Mouse (Mus musculus) ovary, adult 18-20 months (tissue): Measurements from ENCODE around the gene Naip2.
"Not testable (repeated sequence)": the region's sequence is repeated elsewhere in the genome, so short reads cannot be mapped to it uniquely, and the experiment has no call there.

Experiments
- DNase-seq: peaks from one replicate; pipeline ENCODE4 v3.0.0; 2022; ENCODE audit warnings: low spot score, mixed read lengths

Gene Naip2

GRCm38 (mm10) chr13:100201659-100202333, at the start of gene Naip2:
Gene Naip2, minus strand, starts transcription at chr13:100202092.
- DNase-seq = not testable (repeated sequence)

- not testable (repeated sequence) for DNase-seq
These were observed 45.1 kb upstream of the Naip2 start for GRCm38 (mm10) chr13:100246896-100247519.

- DNase-seq = not testable (repeated sequence)
These were observed 44.3 kb upstream of the Naip2 start, which contains the start of gene Naip5 for GRCm38 (mm10) chr13:100246223-100246622. Gene Naip5, minus strand, starts transcription at chr13:100246323.

GRCm38 (mm10) chr13:100243702-100244101, 41.8 kb upstream of the Naip2 start:
- peak; percentile 19 for DNase-seq

GRCm38 (mm10) chr13:100213683-100214082, 11.8 kb upstream of the Naip2 start:
- not testable (repeated sequence) for DNase-seq

- DNase-seq = peak; percentile 46
These were observed 8.6 kb upstream of the Naip2 start for GRCm38 (mm10) chr13:100210540-100210939.

- DNase-seq = no peak
These were observed 1.4 kb upstream of the Naip2 start for GRCm38 (mm10) chr13:100203319-100203718.

GRCm38 (mm10) chr13:100200778-100201177, 1.1 kb downstream of the Naip2 start:
- no peak for DNase-seq

- no peak for DNase-seq
These were observed 6.5 kb downstream of the Naip2 start for GRCm38 (mm10) chr13:100195421-100195820.

- DNase-seq = not testable (repeated sequence)
These were observed 18.8 kb downstream of the Naip2 start for GRCm38 (mm10) chr13:100183111-100183510.

- not testable (repeated sequence) for DNase-seq
These were observed 27.5 kb downstream of the Naip2 start for GRCm38 (mm10) chr13:100174360-100174759.

GRCm38 (mm10) chr13:100166378-100166777, 35.5 kb downstream of the Naip2 start:
- DNase-seq = not testable (repeated sequence)

GRCm38 (mm10) chr13:100162467-100162866, 39.4 kb downstream of the Naip2 start:
- not testable (repeated sequence) for DNase-seq

- not testable (repeated sequence) for DNase-seq
These were observed 40.6 kb downstream of the Naip2 start for GRCm38 (mm10) chr13:100161171-100161870.

- no peak for DNase-seq
These were observed 45.3 kb downstream of the Naip2 start for GRCm38 (mm10) chr13:100156624-100157023.

GRCm38 (mm10) chr13:100152659-100153058, 49.2 kb downstream of the Naip2 start:
- no peak for DNase-seq

GRCm38 (mm10) chr13:100141646-100142314, 60.1 kb downstream of the Naip2 start:
- DNase-seq = no peak

- no peak for DNase-seq
These were observed 76.6 kb downstream of the Naip2 start for GRCm38 (mm10) chr13:100125258-100125643.

GRCm38 (mm10) chr13:100124423-100125257, 77.3 kb downstream of the Naip2 start, which contains the start of gene Smn1:
Gene Smn1, plus strand, starts transcription at chr13:100124852.
- DNase-seq = peak; percentile 88

- DNase-seq = no peak
These were observed 77.9 kb downstream of the Naip2 start for GRCm38 (mm10) chr13:100123970-100124369.
